Mouse (Mus musculus) stomach, embryonic 16.5 days (tissue): ENCODE data around the gene Pomt2. TPM values are rescaled to one million over a fixed set of nuclear protein-coding genes. Genes with fewer than 3 reads are reported as not detected.

Source experiments
- ATAC-seq: fragments of 200-750 bp; cut with Nextera tagmentation; 2 replicates; pipeline ENCODE4 v1.8.0; 2017; ENCODE audit warnings: moderate number of reproducible peaks, moderate TSS enrichment; ENCODE audit not compliant: insufficient read depth, low FRiP score
- H3K27ac ChIP-seq: fragments of 300-500 bp; sonication (generic); 2 replicates; pipeline ENCODE4 v1.5.1; 2014; ENCODE audit warnings: low read length
- H3K27me3 ChIP-seq: fragments of 300-500 bp; sonication (generic); 2 replicates; pipeline ENCODE4 v1.6.1; 2014; ENCODE audit warnings: low read length, control low read depth, mixed read lengths; ENCODE audit not compliant: control insufficient read depth, insufficient read depth
- H3K36me3 ChIP-seq: fragments of 300-500 bp; sonication (generic); 2 replicates; pipeline ENCODE4 v1.6.1; 2014; ENCODE audit warnings: low read length; ENCODE audit not compliant: control insufficient read depth, insufficient read depth
- H3K4me1 ChIP-seq: fragments of 300-500 bp; sonication (generic); 2 replicates; pipeline ENCODE4 v1.6.1; 2014; ENCODE audit warnings: low read length, control low read depth, mixed read lengths; ENCODE audit not compliant: control insufficient read depth, insufficient read depth
- H3K4me2 ChIP-seq: fragments of 300-500 bp; sonication (generic); 2 replicates; pipeline ENCODE4 v1.6.1; 2014; ENCODE audit warnings: low read depth, low read length, mixed read lengths
- H3K4me3 ChIP-seq: fragments of 300-500 bp; sonication (generic); replicated peaks from 2 replicates; pipeline ENCODE4 v1.5.1; 2014; ENCODE audit warnings: mild to moderate bottlenecking, low read length
- H3K9ac ChIP-seq: fragments of 300-500 bp; sonication (generic); 2 replicates; pipeline ENCODE4 v1.6.1; 2014; ENCODE audit warnings: low read length
- H3K9me3 ChIP-seq: fragments of 300-500 bp; sonication (generic); replicated peaks from 2 replicates; pipeline ENCODE4 v1.6.1; 2016; ENCODE audit warnings: low read length, control low read depth; ENCODE audit not compliant: control insufficient read depth
- WGBS: fragments of 180-500 bp; shearing (Covaris S2); extraction: QIAGEN DNeasy Blood & Tissue Kit; methylation state at CpG from one replicate; pipeline ENCODE4 v1.1.7; 2014; 5-methylcytosine and 5-hydroxymethylcytosine counted together
- polyA plus RNA-seq: library from polyadenylated mRNA; unstranded; fragments of >200 nt; fragmentation: Nextera tagmentation; extraction: Ambion mirVana; gene quantifications from 2 replicates; pipeline ENCODE4 v1.2.1, GENCODE M21; 2015

Pomt2 gene
- polyA plus RNA-seq, 1 experiment from 2014 or later: 13.7 TPM

DNA sequence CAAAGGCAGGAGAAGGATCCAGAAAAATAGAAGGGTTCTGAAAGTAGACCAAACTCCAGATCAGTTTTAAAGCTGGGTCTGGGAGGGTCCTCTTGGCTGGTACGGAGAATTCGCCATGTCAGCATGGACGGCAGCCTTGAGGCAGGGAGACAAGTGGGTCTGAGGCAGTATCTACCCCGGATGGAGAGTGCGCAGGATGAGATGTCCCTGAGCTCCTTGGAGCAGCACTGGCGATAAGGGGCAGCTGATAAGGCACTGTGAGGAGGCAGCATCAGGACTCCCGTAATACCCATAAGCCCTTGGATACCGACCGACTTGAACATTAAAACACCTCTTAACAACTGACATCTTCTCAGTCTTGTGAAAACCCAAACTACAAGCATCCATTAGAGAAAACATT, 15.0 kb downstream of the Pomt2 start:
- ATAC-seq: no peak

DNA sequence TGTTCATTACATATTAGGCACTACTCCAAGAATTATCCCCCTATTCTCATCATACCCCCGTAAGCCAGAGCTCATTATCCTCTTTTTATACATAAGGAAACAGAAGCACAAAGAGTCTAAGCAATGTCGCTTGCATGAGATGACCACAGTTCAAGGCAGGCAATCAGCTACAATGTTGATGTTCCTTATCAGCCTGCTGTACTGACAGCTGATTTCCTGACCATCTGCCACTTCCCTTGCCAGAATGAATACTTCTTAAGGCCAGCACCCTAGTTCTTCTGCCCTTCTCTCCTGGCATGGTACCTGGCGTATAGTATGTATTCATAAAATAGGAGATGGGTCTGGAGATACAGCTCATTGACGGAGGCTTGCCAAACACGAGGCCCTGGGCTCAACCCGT, 15.6 kb downstream of the Pomt2 start:
- no peak overlapping the region for H3K4me3 ChIP-seq
- H3K9me3 ChIP-seq: no peaks in the 10 kb centered on the region
- H3K4me1 ChIP-seq: no peaks in the 10 kb centered on the region
- no peak for ATAC-seq
- 85% methylated on average over 6 of the region's 6 CpGs for WGBS
- H3K9ac ChIP-seq: no peak overlapping the region
- H3K36me3 ChIP-seq: 0 out of 2 replicates have a peak, but pooled peaks cover 4% of the 10 kb centered on the region
- no peak overlapping the region for H3K4me2 ChIP-seq
- no peaks in the 10 kb centered on the region for H3K27me3 ChIP-seq
- no peak overlapping the region for H3K27ac ChIP-seq

More for the DNA sequence above, 15.0 kb downstream of the Pomt2 start:
- 88% methylated on average over 9 of the region's 9 CpGs for WGBS
- H3K4me2 ChIP-seq: no peak overlapping the region
- H3K36me3 ChIP-seq: 0 out of 2 replicates have a peak, but pooled peaks cover 6% of the 10 kb centered on the region
- no peaks in the 10 kb centered on the region for H3K4me1 ChIP-seq
- H3K27ac ChIP-seq: no peak overlapping the region
- H3K9ac ChIP-seq: no peak overlapping the region
- H3K9me3 ChIP-seq: no peaks in the 10 kb centered on the region
- H3K27me3 ChIP-seq: no peaks in the 10 kb centered on the region
- H3K4me3 ChIP-seq: no peak overlapping the region

DNA sequence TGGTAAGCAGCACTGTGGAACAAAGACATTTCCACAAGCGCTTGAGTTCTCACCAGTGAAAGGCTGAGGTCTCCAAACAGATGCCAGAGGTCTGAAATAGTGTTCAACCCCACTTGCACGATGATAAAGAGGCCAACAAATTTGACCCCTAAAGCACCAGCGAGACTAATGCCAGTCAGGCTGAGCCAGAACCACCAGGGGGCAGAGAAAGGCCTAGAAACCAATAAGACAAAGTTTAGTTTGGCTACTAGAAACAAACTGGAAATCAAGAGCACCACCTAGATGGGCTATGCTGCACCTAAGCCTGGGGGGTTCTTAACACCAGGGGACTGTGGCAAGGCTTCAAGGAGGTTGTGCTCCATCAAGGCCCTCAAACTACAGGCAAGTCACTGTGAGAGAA, 16.1 kb downstream of the Pomt2 start:
- no peak overlapping the region for H3K9ac ChIP-seq
- H3K4me2 ChIP-seq: no peak overlapping the region
- no peaks in the 10 kb centered on the region for H3K9me3 ChIP-seq
- no peak overlapping the region for H3K4me3 ChIP-seq
- ATAC-seq: no peak
- H3K36me3 ChIP-seq: 0 out of 2 replicates have a peak, but pooled peaks cover 4% of the 10 kb centered on the region
- 64% methylated on average over 3 of the region's 3 CpGs for WGBS
- no peak overlapping the region for H3K27ac ChIP-seq
- H3K27me3 ChIP-seq: no peaks in the 10 kb centered on the region
- no peaks in the 10 kb centered on the region for H3K4me1 ChIP-seq

- WGBS: 58% methylated on average over 2 of the region's 2 CpGs
- no peak overlapping the region for H3K9ac ChIP-seq
- ATAC-seq: no peak
Observed at GRCm38 (mm10) chr12:87131181-87131580, 16.6 kb downstream of the Pomt2 start.

GRCm38 (mm10) chr12:87130224-87130623, 17.5 kb downstream of the Pomt2 start:
- Histone ChIP-seq H3K4me3 (no peak overlapping the region), H3K27me3 (no peaks in the 10 kb centered on the region), H3K9ac (no peak overlapping the region), H3K36me3 (0 out of 2 replicates have a peak, but pooled peaks cover 4% of the 10 kb centered on the region), H3K4me2 (no peak overlapping the region), H3K27ac (no peak overlapping the region), H3K4me1 (no peaks in the 10 kb centered on the region), H3K9me3 (no peaks in the 10 kb centered on the region)
- WGBS: 90% methylated on average over 4 of the region's 4 CpGs
- no peak for ATAC-seq

More at GRCm38 (mm10) chr12:87131181-87131580, 16.6 kb downstream of the Pomt2 start:
- H3K4me2 ChIP-seq: no peak overlapping the region
- 0 out of 2 replicates have a peak, but pooled peaks cover 4% of the 10 kb centered on the region for H3K36me3 ChIP-seq
- H3K4me3 ChIP-seq: no peak overlapping the region
- H3K4me1 ChIP-seq: no peaks in the 10 kb centered on the region
- no peak overlapping the region for H3K27ac ChIP-seq
- no peaks in the 10 kb centered on the region for H3K27me3 ChIP-seq
- H3K9me3 ChIP-seq: no peaks in the 10 kb centered on the region

DNA sequence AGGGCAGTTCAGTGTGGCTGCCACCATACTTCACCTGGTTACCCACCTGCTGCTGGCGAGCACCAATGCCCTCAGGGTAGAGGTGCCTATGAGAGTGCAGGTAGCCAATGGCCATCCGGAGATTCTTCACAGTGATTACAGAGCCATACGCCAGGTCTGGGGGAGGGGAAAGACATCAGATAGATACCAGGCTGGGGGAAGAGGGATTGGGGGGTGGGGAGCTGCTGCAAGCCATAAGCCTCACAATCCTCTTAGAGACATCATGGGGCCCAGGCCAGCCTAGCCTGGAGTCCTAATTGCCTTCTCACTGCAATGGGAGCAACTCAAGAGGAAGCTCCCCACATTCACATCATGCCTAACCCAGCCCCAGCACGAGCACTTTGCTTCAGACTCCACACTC, 20.5 kb downstream of the Pomt2 start:
- WGBS: 74% methylated on average over 4 of the region's 4 CpGs
- no peak overlapping the region for H3K9ac ChIP-seq
- 0 out of 2 replicates have a peak, but pooled peaks cover 4% of the 10 kb centered on the region for H3K36me3 ChIP-seq
- H3K27me3 ChIP-seq: no peaks in the 10 kb centered on the region
- H3K9me3 ChIP-seq: no peaks in the 10 kb centered on the region
- H3K4me3 ChIP-seq: no peak overlapping the region
- H3K4me1 ChIP-seq: no peaks in the 10 kb centered on the region
- H3K27ac ChIP-seq: no peak overlapping the region
- no peak overlapping the region for H3K4me2 ChIP-seq
- no peak for ATAC-seq

DNA sequence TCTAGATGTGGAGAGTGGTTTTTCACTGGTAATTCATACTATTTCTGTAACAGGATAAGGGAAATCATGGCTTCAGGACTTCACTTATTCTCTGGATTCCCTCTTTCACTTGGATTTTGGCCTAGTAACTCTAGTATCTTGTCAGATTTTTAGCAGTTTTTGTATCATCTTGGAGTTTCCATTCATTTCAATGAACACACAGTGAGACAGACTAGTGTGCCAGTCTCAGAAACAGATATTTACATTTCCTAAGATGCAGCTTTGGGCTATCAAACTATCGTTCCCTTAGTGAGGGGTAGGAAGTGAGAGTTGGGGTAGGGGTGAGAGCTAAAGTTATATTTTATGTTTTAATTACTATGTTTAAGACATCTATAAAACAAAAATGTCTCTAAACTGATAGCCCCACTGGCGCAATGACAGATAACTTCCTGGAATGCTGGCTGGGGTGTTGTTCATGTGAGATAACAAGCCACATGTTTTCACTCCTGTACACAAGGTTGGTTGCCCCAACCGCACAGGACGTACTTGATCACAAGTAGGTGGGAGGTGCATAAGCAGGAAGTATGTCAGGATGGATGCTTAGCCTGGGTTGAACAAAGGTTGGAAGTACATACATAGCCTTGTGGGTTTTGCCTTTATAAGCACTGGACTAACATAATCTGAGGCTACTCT, 25.7 kb downstream of the Pomt2 start:
- 77% methylated on average over 4 of the region's 4 CpGs for WGBS
- H3K36me3 ChIP-seq: no peaks in the 10 kb centered on the region; the same call in 1 of the 2 replicates
- no peak overlapping the region for H3K9ac ChIP-seq
- ATAC-seq: no peak
- H3K27ac ChIP-seq: no peak overlapping the region
- no peaks in the 10 kb centered on the region for H3K27me3 ChIP-seq
- no peak overlapping the region for H3K4me3 ChIP-seq
- no peaks in the 10 kb centered on the region for H3K4me1 ChIP-seq
- no peaks in the 10 kb centered on the region for H3K9me3 ChIP-seq
- H3K4me2 ChIP-seq: no peak overlapping the region

DNA sequence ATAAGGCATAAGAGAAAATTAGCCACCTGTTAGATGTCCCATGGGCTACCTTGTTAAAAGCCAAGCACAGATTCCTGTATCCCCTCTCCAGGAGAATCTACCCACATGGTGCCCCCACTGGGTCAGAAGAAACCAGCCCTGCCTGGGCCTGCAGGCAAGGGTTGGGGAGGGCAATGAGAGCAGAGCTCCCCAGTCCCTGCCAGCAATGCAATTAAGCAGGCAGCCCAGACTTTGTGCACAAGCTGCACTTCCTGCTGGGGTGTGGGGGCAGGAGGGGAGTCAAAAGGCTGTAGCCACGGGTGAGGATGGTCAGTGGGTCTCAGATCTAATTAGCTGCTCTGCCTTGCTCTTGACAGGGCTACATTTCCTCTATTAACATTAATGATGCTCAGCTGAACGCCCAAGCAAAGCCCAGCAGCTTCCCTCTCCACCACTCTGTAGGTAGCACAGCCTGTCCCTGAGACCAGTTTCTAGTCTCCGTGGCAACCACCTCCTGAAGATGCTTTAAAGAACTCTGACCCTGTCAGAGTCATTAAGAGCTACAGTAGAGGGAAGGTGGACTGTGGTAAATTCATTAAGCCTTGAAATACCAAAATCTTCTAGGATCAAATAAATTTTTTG, 40.3 kb downstream of the Pomt2 start:
- ATAC-seq: no peak
- Histone ChIP-seq H3K4me2 (no peak overlapping the region), H3K27ac (no peak overlapping the region), H3K9ac (no peak overlapping the region), H3K36me3 (no peaks in the 10 kb centered on the region), H3K4me3 (no peak overlapping the region), H3K27me3 (peaks cover 2% of the 10 kb centered on the region), H3K9me3 (no peaks in the 10 kb centered on the region), H3K4me1 (no peaks in the 10 kb centered on the region)
- WGBS: 48% methylated on average over 3 of the region's 3 CpGs

DNA sequence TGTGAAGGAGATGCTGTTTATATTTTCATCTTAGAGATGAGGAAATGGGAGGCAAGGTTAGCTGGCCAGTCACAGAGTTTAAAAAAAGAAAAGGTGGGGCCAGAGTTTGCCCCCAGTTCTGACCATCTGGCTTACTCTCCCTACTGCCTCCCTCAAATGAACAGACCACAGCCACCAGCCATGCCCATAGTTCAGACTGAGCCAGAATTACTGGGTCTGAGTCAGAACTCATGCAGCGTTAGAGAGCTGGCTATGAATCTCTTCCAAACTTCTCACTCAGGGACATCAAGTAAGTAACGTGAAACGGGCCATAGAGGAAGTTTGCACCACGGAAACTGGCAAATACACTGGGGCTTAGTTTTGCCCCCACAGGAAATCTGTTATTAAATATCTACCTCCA, 43.0 kb downstream of the Pomt2 start:
- 0 out of 2 replicates have a peak, but pooled peaks cover 4% of the 10 kb centered on the region for H3K4me1 ChIP-seq
- no peak for ATAC-seq
- peaks cover 22% of the 10 kb centered on the region for H3K27me3 ChIP-seq
- H3K36me3 ChIP-seq: no peaks in the 10 kb centered on the region
- no peaks in the 10 kb centered on the region for H3K9me3 ChIP-seq
- H3K4me3 ChIP-seq: no peak overlapping the region
- WGBS: 68% methylated on average over 4 of the region's 4 CpGs
- H3K4me2 ChIP-seq: no peak overlapping the region
- no peak overlapping the region for H3K9ac ChIP-seq
- no peak overlapping the region for H3K27ac ChIP-seq
